Mouse (Mus musculus): ENCODE data around the gene Slc2a4.

DNA sequence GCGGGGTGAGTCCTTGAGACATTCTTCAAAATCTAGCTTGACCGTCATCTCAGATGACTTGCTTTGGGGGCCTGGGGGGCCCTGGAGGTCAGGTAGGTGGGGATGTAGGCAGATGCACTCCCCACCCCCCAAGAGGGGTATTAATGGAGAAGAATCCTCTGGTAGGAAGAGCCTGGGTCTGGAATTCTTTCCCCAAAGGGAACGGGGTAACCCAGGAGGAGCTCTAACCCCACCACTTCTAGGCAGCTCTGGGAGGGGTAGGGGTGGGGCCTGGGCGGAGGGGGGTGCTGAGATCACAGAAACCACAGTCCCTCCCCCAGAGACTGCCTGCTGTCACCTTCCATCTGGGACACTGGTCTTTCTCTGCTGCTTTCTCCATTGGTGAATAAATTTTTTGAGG is 52.7 kb downstream of the Slc2a4 start, which contains the start of gene Acap1:
- TF ChIP-seq POLR2A (IDR thresholded peaks at IDR 0.05; ENCODE audit: insufficient read depth, low read length), result no peak
- no peak for TF ChIP-seq CTCF (IDR thresholded peaks at IDR 0.05; ENCODE audit: low read depth, low read length)
- no peak for TF ChIP-seq EP300 (IDR thresholded peaks at IDR 0.05; ENCODE audit: insufficient read depth, low read depth, low read length)
